Comparison of ENCODE assay signal across 8 mouse cellular contexts in the genomic region with DNA sequence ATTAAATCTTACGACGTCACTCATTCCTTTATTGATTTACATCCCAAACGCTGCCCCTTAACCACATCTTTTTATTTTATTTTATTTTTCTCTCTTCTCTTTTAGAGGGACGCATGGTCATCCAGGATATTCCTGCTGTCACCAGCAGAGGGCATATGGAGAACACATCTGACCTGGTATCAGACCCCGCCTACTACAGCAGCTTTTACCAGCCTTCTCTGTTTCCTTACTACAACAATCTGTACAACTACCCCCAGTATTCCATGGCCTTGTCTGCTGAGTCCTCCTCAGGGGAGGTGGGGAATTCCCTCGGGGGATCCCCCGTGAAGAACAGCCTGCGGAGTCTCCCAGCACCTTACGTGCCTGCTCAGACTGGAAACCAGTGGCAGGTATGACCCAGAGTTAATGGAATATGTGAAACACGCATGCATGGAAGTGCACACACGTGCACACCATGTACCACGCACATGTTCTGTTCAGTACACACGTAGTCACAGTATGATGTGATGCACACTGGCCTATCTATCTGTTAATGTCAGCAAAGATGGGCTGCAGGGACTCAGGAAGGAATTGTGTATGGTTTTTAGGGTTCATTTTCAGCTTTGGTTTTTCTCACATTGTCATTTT. TPM values are rescaled to one million over a fixed set of nuclear protein-coding genes. Genes with fewer than 3 reads are reported as not detected.
DNase-seq lines count a peak whose midpoint lies in the region; ATAC-seq and TF ChIP-seq lines count a peak whose summit lies in the region.

No protein-coding gene starts in this region.

- 34% methylated on average over 13 of the region's 13 CpGs for WGBS in kidney, embryonic 16.5 days
- WGBS in limb, embryonic 14.5 days, result 32% methylated on average over 13 of the region's 13 CpGs
- WGBS in neural tube, embryonic 11.5 days, result 38% methylated on average over 13 of the region's 13 CpGs

- peaks cover 27% of the 10 kb centered on the region for H3K27me3 ChIP-seq in kidney, embryonic 16.5 days (ENCODE audit: insufficient read depth, low read length)
- no peaks in the 10 kb centered on the region for H3K27me3 ChIP-seq in limb, embryonic 14.5 days (ENCODE audit: control insufficient read depth, insufficient read depth, low read length)
- H3K27me3 ChIP-seq in neural tube, embryonic 11.5 days (ENCODE audit: control insufficient read depth, insufficient read depth, low read length), result no peaks in the 10 kb centered on the region

- no peak overlapping the region for H3K9ac ChIP-seq in kidney, embryonic 16.5 days (replicated peaks; ENCODE audit: low read length)
- H3K9ac ChIP-seq in limb, embryonic 14.5 days (ENCODE audit: low read depth, low read length, severe bottlenecking), result no peak overlapping the region
- no peak overlapping the region for H3K9ac ChIP-seq in neural tube, embryonic 11.5 days (ENCODE audit: low read length)

- TF ChIP-seq POLR2A in cortical plate, adult 2 months (IDR thresholded peaks at IDR 0.05; ENCODE audit: extremely low read depth, insufficient read depth, low read length), result no peak
- TF ChIP-seq POLR2A in limb, embryonic 14.5 days (IDR thresholded peaks at IDR 0.05; ENCODE audit: borderline replicate concordance, extremely low read depth, insufficient read depth, insufficient read length), result no peak

- H3K4me3 ChIP-seq in cortical plate, adult 2 months (ENCODE audit: insufficient read depth, low read length), result no peak overlapping the region
- H3K4me3 ChIP-seq in kidney, embryonic 16.5 days (ENCODE audit: low read length), result no peak overlapping the region
- H3K4me3 ChIP-seq in limb, embryonic 14.5 days (replicated peaks; ENCODE audit: low read length), result no peak overlapping the region
- H3K4me3 ChIP-seq in neural tube, embryonic 11.5 days (ENCODE audit: low read depth, low read length), result no peak overlapping the region

- H3K27ac ChIP-seq in cortical plate, adult 2 months (ENCODE audit: insufficient read depth, low read length), result no peak overlapping the region
- no peak overlapping the region for H3K27ac ChIP-seq in kidney, embryonic 16.5 days (ENCODE audit: low read length)
- H3K27ac ChIP-seq in limb, embryonic 14.5 days (replicated peaks; ENCODE audit: low read depth, low read length), result no peak overlapping the region
- H3K27ac ChIP-seq in neural tube, embryonic 11.5 days (ENCODE audit: low read depth, low read length), result no peak overlapping the region

- DNase-seq in urinary bladder, adult 18-20 months (ENCODE audit: low spot score in 2 of 2), result peak; percentile 10 to 30
- DNase-seq in urinary bladder, postnatal 10 days (ENCODE audit: low spot score), result no peak
- peak; percentile 49 for DNase-seq in gastrocnemius, postnatal 10 days
- DNase-seq in limb, embryonic 14.5 days (ENCODE audit: low spot score), result peak; percentile 82
- DNase-seq in neural tube, embryonic 11.5 days (ENCODE audit: low spot score), result peak; percentile 69
- DNase-seq in testis, postnatal 14 days (ENCODE audit: low spot score), result peak; percentile 24

- peak; percentile 59 for ATAC-seq in kidney, embryonic 16.5 days (ENCODE audit: low FRiP score, low TSS enrichment)
- peak; percentile 72 for ATAC-seq in limb, embryonic 14.5 days (ENCODE audit: low FRiP score, low read depth)
- ATAC-seq in neural tube, embryonic 11.5 days (ENCODE audit: insufficient read depth, low FRiP score, low TSS enrichment), result no peak

- H3K9me3 ChIP-seq in kidney, embryonic 16.5 days (ENCODE audit: low read length), result 0 out of 2 replicates have a peak, but pooled peaks cover 4% of the 10 kb centered on the region
- no peaks in the 10 kb centered on the region for H3K9me3 ChIP-seq in limb, embryonic 14.5 days (ENCODE audit: control insufficient read depth, low read length)
- no peaks in the 10 kb centered on the region for H3K9me3 ChIP-seq in neural tube, embryonic 11.5 days (ENCODE audit: control insufficient read depth, low read length)

- TF ChIP-seq CTCF in cortical plate, adult 2 months (IDR thresholded peaks at IDR 0.05; ENCODE audit: extremely low read depth, insufficient read depth, low read length), result peak; percentile 69

- no peaks in the 10 kb centered on the region for H3K36me3 ChIP-seq in kidney, embryonic 16.5 days (ENCODE audit: insufficient read depth, low read length)
- no peaks in the 10 kb centered on the region for H3K36me3 ChIP-seq in limb, embryonic 14.5 days (ENCODE audit: control insufficient read depth, insufficient read depth, low read length)
- H3K36me3 ChIP-seq in neural tube, embryonic 11.5 days (ENCODE audit: control insufficient read depth, insufficient read depth, low read length), result no peaks in the 10 kb centered on the region

- no peaks in the 10 kb centered on the region for H3K4me1 ChIP-seq in cortical plate, adult 2 months (ENCODE audit: control insufficient read depth, insufficient read depth, low read length)
- H3K4me1 ChIP-seq in kidney, embryonic 16.5 days (ENCODE audit: insufficient read depth, low read length), result no peaks in the 10 kb centered on the region
- no peaks in the 10 kb centered on the region for H3K4me1 ChIP-seq in limb, embryonic 14.5 days (ENCODE audit: control insufficient read depth, insufficient read depth, low read length)
- no peaks in the 10 kb centered on the region for H3K4me1 ChIP-seq in neural tube, embryonic 11.5 days (ENCODE audit: control insufficient read depth, insufficient read depth, low read length)

- H3K4me2 ChIP-seq in kidney, embryonic 16.5 days (replicated peaks; ENCODE audit: low read depth, low read length), result no peak overlapping the region
- H3K4me2 ChIP-seq in limb, embryonic 14.5 days (replicated peaks; ENCODE audit: low read depth, low read length, severe bottlenecking), result no peak overlapping the region
- no peak overlapping the region for H3K4me2 ChIP-seq in neural tube, embryonic 11.5 days (ENCODE audit: low read depth)

RNA-seq across cellular contexts. Expression of gene Dmrt1, which starts 40.4 kb away (rescaled TPM):
- polyA plus RNA-seq in cortical plate, adult 2 months (2012; rRNA removed), result not detected in 2 replicates
- not detected for total RNA-seq in gastrocnemius, postnatal 10 days (2021)
- polyA plus RNA-seq in kidney, embryonic 16.5 days (2015; fragmentation: Nextera tagmentation; extraction: Ambion mirVana), result not detected in 2 replicates
- polyA plus RNA-seq in limb, embryonic 14.5 days (2012; rRNA removed), result 0.05 TPM in 1 of 2 replicates, not detected in the other
- polyA plus RNA-seq in limb, embryonic 14.5 days (2014; fragmentation: Nextera tagmentation; extraction: Ambion mirVana), result not detected in 2 replicates
- polyA plus RNA-seq in neural tube, embryonic 11.5 days (2014; fragmentation: Nextera tagmentation; extraction: Ambion mirVana), result 0.14 and 0.16 TPM in 2 replicates
